Mouse (Mus musculus): ENCODE results near the gene Rnf41. TPM values are rescaled to one million over a fixed set of nuclear protein-coding genes. Genes with fewer than 3 reads are reported as not detected.

Gene Rnf41
- polyA plus RNA-seq, 1 experiment: 18.3 TPM

GRCm38 (mm10) chr10:128458348-128458718 is 46.9 kb downstream of the Rnf41 start:
- no peak for DNase-seq (ENCODE audit: low read depth, low spot score)
- under 1% methylated on average over 29 of the region's 29 CpGs for WGBS

GRCm38 (mm10) chr10:128458719-128459408 is 47.4 kb downstream of the Rnf41 start, which contains the start of gene Smarcc2:
Gene Smarcc2, plus strand, starts transcription at chr10:128459248.
- DNase-seq (ENCODE audit: low read depth, low spot score): peak; percentile 43
- under 1% methylated on average over 69 of the region's 86 CpGs for WGBS

GRCm38 (mm10) chr10:128459409-128460269 is 48.2 kb downstream of the Rnf41 start:
- DNase-seq (ENCODE audit: low read depth, low spot score): no peak
- 1% methylated on average over 35 of the region's 67 CpGs for WGBS

- no peak for DNase-seq (ENCODE audit: low read depth, low spot score)
- 5% methylated on average over 5 of the region's 5 CpGs for WGBS
These were observed 48.8 kb downstream of the Rnf41 start for GRCm38 (mm10) chr10:128460270-128460630.

GRCm38 (mm10) chr10:128474366-128474765 is 62.9 kb downstream of the Rnf41 start:
- DNase-seq (ENCODE audit: low read depth, low spot score): no peak
- WGBS: 94% methylated on average over 12 of the region's 12 CpGs

GRCm38 (mm10) chr10:128486370-128486769 is 74.9 kb downstream of the Rnf41 start:
- 77% methylated on average over 7 of the region's 7 CpGs for WGBS
- no peak for DNase-seq (ENCODE audit: low read depth, low spot score)

- WGBS: 85% methylated on average over 22 of the region's 22 CpGs
- no peak for DNase-seq (ENCODE audit: low read depth, low spot score)
These were observed 76.6 kb downstream of the Rnf41 start for GRCm38 (mm10) chr10:128487861-128488712.

- DNase-seq (ENCODE audit: low read depth, low spot score): no peak
- WGBS: 76% methylated on average over 4 of the region's 4 CpGs
These were observed 77.3 kb downstream of the Rnf41 start for GRCm38 (mm10) chr10:128488776-128489175.

GRCm38 (mm10) chr10:128489380-128489779 is 77.9 kb downstream of the Rnf41 start:
- DNase-seq (ENCODE audit: low read depth, low spot score): no peak
- WGBS: 55% methylated on average over 5 of the region's 5 CpGs

- 46% methylated on average over 4 of the region's 4 CpGs for WGBS
- DNase-seq (ENCODE audit: low read depth, low spot score): no peak
These were observed 78.3 kb downstream of the Rnf41 start for GRCm38 (mm10) chr10:128489785-128490184.

- WGBS: 44% methylated on average over 5 of the region's 5 CpGs
- DNase-seq (ENCODE audit: low read depth, low spot score): no peak
These were observed 78.8 kb downstream of the Rnf41 start for GRCm38 (mm10) chr10:128490232-128490631.

- DNase-seq (ENCODE audit: low read depth, low spot score): no peak
- WGBS: 34% methylated on average over 5 of the region's 5 CpGs
These were observed 79.5 kb downstream of the Rnf41 start for GRCm38 (mm10) chr10:128490912-128491311.

Other genes starting within 250 kb of the Rnf41 start
- gene Rbms2, start 231.4 kb upstream of the Rnf41 start, polyA plus RNA-seq (2012; rRNA removed): 33.1 and 43.2 TPM in 2 replicates
- 2.0 and 3.3 TPM in 2 replicates for gene Gls2, start 217.2 kb upstream of the Rnf41 start, polyA plus RNA-seq (2012; rRNA removed)
- 17.7 and 20.9 TPM in 2 replicates for gene Spryd4, start 199.8 kb upstream of the Rnf41 start, polyA plus RNA-seq (2012; rRNA removed)
- not detected in 2 replicates for gene Mip, start 185.8 kb upstream of the Rnf41 start, polyA plus RNA-seq (2012; rRNA removed)
- gene Timeless, start 179.6 kb upstream of the Rnf41 start, polyA plus RNA-seq (2012; rRNA removed): 5.7 TPM in 2 replicates
- gene Apon, start 157.6 kb upstream of the Rnf41 start, polyA plus RNA-seq (2012; rRNA removed): 0.11 and 0.12 TPM in 2 replicates
- 0.08 and 0.16 TPM in 2 replicates for gene Apof, start 143.0 kb upstream of the Rnf41 start, polyA plus RNA-seq (2012; rRNA removed)
- 18.9 and 36.4 TPM in 2 replicates for gene Stat2, start 141.1 kb upstream of the Rnf41 start, polyA plus RNA-seq (2012; rRNA removed)
- gene Il23a, start 112.9 kb upstream of the Rnf41 start, polyA plus RNA-seq (2012; rRNA removed): 0.12 TPM in 1 of 2 replicates, not detected in the other
- gene Pan2, start 108.3 kb upstream of the Rnf41 start, polyA plus RNA-seq (2012; rRNA removed): 16.7 and 28.0 TPM in 2 replicates
- gene Cnpy2, start 89.2 kb upstream of the Rnf41 start, polyA plus RNA-seq (2012; rRNA removed): 77.0 and 89.7 TPM in 2 replicates
- 361 and 585 TPM in 2 replicates for gene Cs, start 73.9 kb upstream of the Rnf41 start, polyA plus RNA-seq (2012; rRNA removed)
- 22.0 and 27.1 TPM in 2 replicates for gene Coq10a, start 42.7 kb upstream of the Rnf41 start, polyA plus RNA-seq (2012; rRNA removed)
- gene Ankrd52, start 34.5 kb upstream of the Rnf41 start, polyA plus RNA-seq (2012; rRNA removed): 17.6 and 22.9 TPM in 2 replicates
- 209 and 267 TPM in 2 replicates for gene Slc39a5, start 10.4 kb upstream of the Rnf41 start, polyA plus RNA-seq (2012; rRNA removed)
- gene Nabp2, start 165 bp upstream of the Rnf41 start, polyA plus RNA-seq (2012; rRNA removed): 35.6 and 39.4 TPM in 2 replicates
- gene Smarcc2, start 47.6 kb downstream of the Rnf41 start, polyA plus RNA-seq (2012; rRNA removed): 43.3 and 67.4 TPM in 2 replicates
- gene Myl6, start 82.5 kb downstream of the Rnf41 start, polyA plus RNA-seq (2012; rRNA removed): 1,613 and 1,784 TPM in 2 replicates
- gene Myl6b, start 87.0 kb downstream of the Rnf41 start, polyA plus RNA-seq (2012; rRNA removed): 1.1 and 1.4 TPM in 2 replicates
- gene Esyt1, start 114.2 kb downstream of the Rnf41 start, polyA plus RNA-seq (2012; rRNA removed): 32.4 TPM in 2 replicates
- 10.7 and 12.2 TPM in 2 replicates for gene Zc3h10, start 136.1 kb downstream of the Rnf41 start, polyA plus RNA-seq (2012; rRNA removed)
- gene Rpl41, start 137.6 kb downstream of the Rnf41 start, polyA plus RNA-seq (2012; rRNA removed): 2,450 and 2,465 TPM in 2 replicates
- 29.3 and 31.2 TPM in 2 replicates for gene Pa2g4, start 154.3 kb downstream of the Rnf41 start, polyA plus RNA-seq (2012; rRNA removed)
- 76.7 and 120 TPM in 2 replicates for gene Erbb3, start 178.0 kb downstream of the Rnf41 start, polyA plus RNA-seq (2012; rRNA removed)
- gene Rps26, start 215.1 kb downstream of the Rnf41 start, polyA plus RNA-seq (2012; rRNA removed): 1,017 and 1,368 TPM in 2 replicates
- 0.69 and 1.1 TPM in 2 replicates for gene Ikzf4, start 234.3 kb downstream of the Rnf41 start, polyA plus RNA-seq (2012; rRNA removed)